In the genomic region with DNA sequence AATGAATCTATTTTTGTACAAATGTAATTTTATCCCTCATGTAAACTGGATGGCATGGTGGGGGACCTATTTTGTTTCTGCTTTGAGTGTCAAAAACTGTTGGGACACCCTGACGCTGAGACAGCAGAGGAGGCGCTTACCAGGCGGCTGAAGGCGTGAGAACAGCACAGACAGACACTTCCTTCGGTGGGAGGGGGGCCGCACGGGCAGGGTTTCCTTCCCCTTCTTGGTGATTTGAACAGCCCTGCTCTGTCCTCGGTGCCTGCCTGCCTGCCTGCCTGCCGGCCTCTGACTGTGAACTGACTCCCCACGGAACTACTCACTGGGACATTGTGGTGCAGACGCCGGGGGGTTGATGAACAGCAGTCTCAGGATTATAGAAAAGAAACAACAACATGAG, we compare ENCODE assay signal across 12 mouse cellular contexts.
DNase-seq lines count a peak whose midpoint lies in the region; ATAC-seq and TF ChIP-seq lines count a peak whose summit lies in the region.
"Had no signal": no experiment of that assay in that cellular context is flagged by ENCODE, and none has a peak within 500 bp of the region (broad histone marks: within the 10 kb centered on the region; RNA-seq: fewer than 3 reads in every experiment).

No protein-coding gene starts in this region.

- H3K9ac ChIP-seq in embryonic facial prominence, embryonic 15.5 days, result no peak overlapping the region
- no peak overlapping the region for H3K9ac ChIP-seq in limb, embryonic 14.5 days (ENCODE audit: low read depth, low read length, severe bottlenecking)
- H3K9ac ChIP-seq: forebrain, postnatal 0 days; hindbrain, embryonic 14.5 days; midbrain, embryonic 12.5 days had no signal

- peak; percentile 42 for DNase-seq in gastrocnemius, postnatal 25 days
- DNase-seq in gastrocnemius, postnatal 10 days, result no peak
- peak; percentile 40 for DNase-seq in lung, postnatal 25 days (ENCODE audit: low spot score)
- DNase-seq in lung, adult 2 months, result no peak
- no peak for DNase-seq in limb, embryonic 14.5 days (ENCODE audit: low spot score)
- DNase-seq in layer of hippocampus, adult 11-12 months (ENCODE audit: low spot score), result no peak
- no peak for DNase-seq in heart, postnatal 36 days
- DNase-seq: forebrain, postnatal 0 days had no signal

- no peak for ATAC-seq in embryonic facial prominence, embryonic 15.5 days (ENCODE audit: insufficient number of reproducible peaks, low FRiP score, low TSS enrichment, low read depth)
- ATAC-seq in limb, embryonic 14.5 days (ENCODE audit: low FRiP score, low read depth), result no peak
- ATAC-seq: forebrain, postnatal 0 days had no signal

- TF ChIP-seq CTCF in lung, adult 2 months (IDR thresholded peaks at IDR 0.05; ENCODE audit: insufficient read depth, low read length), result no peak

- H3K9me3 ChIP-seq in embryonic facial prominence, embryonic 15.5 days (replicated peaks), result no peaks in the 10 kb centered on the region
- no peaks in the 10 kb centered on the region for H3K9me3 ChIP-seq in limb, embryonic 14.5 days (ENCODE audit: control insufficient read depth, low read length)
- H3K9me3 ChIP-seq: midbrain, embryonic 12.5 days had no signal

- H3K4me1 ChIP-seq in lung, adult 2 months (ENCODE audit: control insufficient read depth, insufficient read depth, low read length), result peaks cover 18% of the 10 kb centered on the region
- peaks cover 75% of the 10 kb centered on the region for H3K4me1 ChIP-seq in embryonic facial prominence, embryonic 15.5 days
- H3K4me1 ChIP-seq in limb, embryonic 14.5 days (ENCODE audit: control insufficient read depth, insufficient read depth, low read length), result peaks cover 47% of the 10 kb centered on the region

- WGBS in lung, adult 2 months, result 48% methylated on average over 12 of the region's 12 CpGs
- WGBS in embryonic facial prominence, embryonic 15.5 days, result 31% methylated on average over 12 of the region's 12 CpGs
- 51% methylated on average over 11 of the region's 12 CpGs for WGBS in limb, embryonic 14.5 days

- TF ChIP-seq POLR2A in lung, adult 2 months (IDR thresholded peaks at IDR 0.05; ENCODE audit: borderline replicate concordance, extremely low read depth, low read depth, low read length), result no peak
- no peak for TF ChIP-seq POLR2A in limb, embryonic 14.5 days (IDR thresholded peaks at IDR 0.05; ENCODE audit: borderline replicate concordance, extremely low read depth, insufficient read depth, insufficient read length)

- no peak overlapping the region for H3K4me2 ChIP-seq in embryonic facial prominence, embryonic 15.5 days (replicated peaks)
- no peak overlapping the region for H3K4me2 ChIP-seq in limb, embryonic 14.5 days (replicated peaks; ENCODE audit: low read depth, low read length, severe bottlenecking)
- H3K4me2 ChIP-seq: hindbrain, embryonic 14.5 days; midbrain, embryonic 12.5 days had no signal

- H3K36me3 ChIP-seq in embryonic facial prominence, embryonic 15.5 days, result peaks cover 21% of the 10 kb centered on the region
- H3K36me3 ChIP-seq in limb, embryonic 14.5 days (ENCODE audit: control insufficient read depth, insufficient read depth, low read length), result peaks cover 39% of the 10 kb centered on the region

- no peak overlapping the region for H3K4me3 ChIP-seq in lung, adult 2 months (replicated peaks; ENCODE audit: extremely low read depth, low read depth, low read length)
- H3K4me3 ChIP-seq in embryonic facial prominence, embryonic 15.5 days (replicated peaks), result no peak overlapping the region
- no peak overlapping the region for H3K4me3 ChIP-seq in limb, embryonic 14.5 days (replicated peaks; ENCODE audit: low read length)
- H3K4me3 ChIP-seq: heart, adult 2 months; midbrain, embryonic 12.5 days had no signal

- H3K27me3 ChIP-seq in embryonic facial prominence, embryonic 15.5 days, result no peaks in the 10 kb centered on the region
- H3K27me3 ChIP-seq in limb, embryonic 14.5 days (ENCODE audit: control insufficient read depth, insufficient read depth, low read length), result no peaks in the 10 kb centered on the region
- H3K27me3 ChIP-seq: midbrain, embryonic 12.5 days had no signal

- H3K27ac ChIP-seq in embryonic facial prominence, embryonic 15.5 days (replicated peaks), result peak overlapping the region; percentile 24
- H3K27ac ChIP-seq in limb, embryonic 14.5 days (replicated peaks; ENCODE audit: low read depth, low read length), result 0 out of 2 replicates have a peak overlapping the region, but pooled peaks have one; percentile 26
- H3K27ac ChIP-seq: hindbrain, embryonic 14.5 days had no signal

- intact Hi-C loops in heart, postnatal 36 days (cut with DNase I), result loop anchor here (1.0 to 10.0 kb wide), 2 partner anchors 63 to 478 kb away; no protein-coding TSS in a partner anchor

Comparison
In these comparisons a context has a peak if more than half of its experiments do, and no peak if none do; other contexts are left out.
1. DNase-seq: peak in gastrocnemius, postnatal 25 days (single experiment) and lung, postnatal 25 days (single experiment); none in gastrocnemius, postnatal 10 days (single experiment), lung, adult 2 months (single experiment), limb, embryonic 14.5 days (single experiment), layer of hippocampus, adult 11-12 months (single experiment) and heart, postnatal 36 days (0 of 2).